Mouse (Mus musculus): ENCODE results near the gene Ipo13.

The Ipo13 gene

DNA sequence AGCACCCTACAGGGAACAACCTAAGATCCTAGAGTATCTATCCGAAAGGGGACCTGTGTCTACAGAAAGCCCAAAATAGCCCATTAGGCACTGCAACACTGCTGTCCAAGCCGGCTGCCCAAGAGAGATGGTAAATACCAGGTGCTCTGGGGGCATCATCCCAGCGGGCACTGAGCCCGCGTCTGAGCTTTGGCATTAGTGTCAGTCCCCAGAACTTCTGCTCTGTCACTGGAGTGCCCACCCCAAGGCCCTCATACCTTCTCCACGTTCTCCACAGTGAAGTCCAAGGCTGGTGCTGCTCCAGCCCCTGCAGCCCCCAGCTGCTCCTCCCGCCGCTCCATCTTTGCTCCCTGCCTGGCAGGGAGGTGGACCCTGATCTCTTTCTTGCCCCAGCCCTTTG is 768 bp downstream of the Ipo13 start:
- DNase-seq (ENCODE audit: low spot score in 2 of 2) = no peak

DNA sequence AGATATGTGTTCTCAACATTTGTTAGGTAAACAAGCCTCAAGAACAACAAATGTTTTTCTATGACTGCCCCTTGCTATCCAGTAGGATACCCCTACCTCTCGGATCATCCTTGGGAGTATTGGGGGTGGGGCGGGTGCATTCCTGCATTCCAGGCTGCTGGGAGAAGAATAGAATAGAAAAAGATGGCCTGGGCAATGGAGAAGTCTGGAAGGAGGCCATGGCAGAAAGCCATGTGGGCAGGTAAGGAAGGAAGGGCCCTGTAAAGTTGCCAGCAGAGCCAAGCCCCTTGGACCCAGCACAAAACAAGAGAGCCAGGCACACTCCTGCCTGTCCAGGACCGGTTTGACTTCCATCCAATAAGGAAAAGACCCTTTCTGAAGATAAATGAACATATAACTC is 1.4 kb downstream of the Ipo13 start:
- DNase-seq (ENCODE audit: low spot score in 2 of 2) = no peak

DNA sequence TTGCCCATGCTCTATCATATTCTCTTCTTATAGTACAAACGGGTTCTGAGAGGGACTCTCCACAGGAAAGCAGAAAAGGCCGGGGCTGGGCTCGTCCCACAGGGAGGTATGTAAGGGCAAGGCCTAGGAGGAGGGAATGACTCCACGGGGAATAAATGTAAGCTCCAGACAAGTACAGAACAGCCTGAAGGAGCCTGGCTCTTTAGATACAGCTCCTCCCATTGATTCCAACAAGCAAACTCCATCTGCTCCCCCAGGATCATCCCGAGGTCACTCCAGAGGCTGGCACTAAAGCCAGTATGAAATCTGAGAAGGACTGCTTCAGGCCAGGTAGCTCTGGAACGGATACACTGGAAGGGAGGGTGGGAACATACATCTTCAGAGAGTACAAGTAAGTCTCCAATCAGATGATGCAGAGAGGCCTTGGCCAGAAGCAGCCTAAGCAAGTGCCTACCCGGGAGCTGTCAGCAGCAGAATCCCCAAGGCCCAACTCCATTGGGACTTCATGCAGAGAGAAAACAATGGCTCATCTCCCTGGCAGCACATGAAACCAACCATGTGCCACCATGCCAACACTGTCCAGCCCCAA is 2.0 kb downstream of the Ipo13 start:
- DNase-seq (ENCODE audit: low spot score in 2 of 2) = no peak

DNA sequence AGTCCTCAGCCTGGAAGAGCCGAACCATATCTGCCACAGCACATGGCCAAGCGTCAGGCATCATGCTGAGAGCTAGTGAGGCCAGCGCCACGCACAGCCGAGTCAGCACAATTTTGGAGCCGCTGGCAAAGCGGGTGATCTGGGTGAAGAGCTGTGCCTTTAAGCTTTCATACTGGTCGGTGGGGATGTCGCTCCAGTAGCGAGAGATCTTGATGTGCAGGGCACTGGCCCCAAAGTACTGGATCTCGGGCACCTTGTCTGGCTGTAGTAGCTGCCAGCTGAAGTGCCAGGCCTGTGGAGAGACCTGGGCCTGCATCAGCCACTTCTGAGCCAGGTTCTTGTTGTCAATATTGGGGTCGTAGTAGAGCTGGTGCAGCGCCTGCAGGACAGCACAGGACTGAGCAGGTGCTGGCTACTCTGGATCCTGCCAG is 2.7 kb downstream of the Ipo13 start:
- DNase-seq (ENCODE audit: low spot score in 2 of 2) = no peak

DNA sequence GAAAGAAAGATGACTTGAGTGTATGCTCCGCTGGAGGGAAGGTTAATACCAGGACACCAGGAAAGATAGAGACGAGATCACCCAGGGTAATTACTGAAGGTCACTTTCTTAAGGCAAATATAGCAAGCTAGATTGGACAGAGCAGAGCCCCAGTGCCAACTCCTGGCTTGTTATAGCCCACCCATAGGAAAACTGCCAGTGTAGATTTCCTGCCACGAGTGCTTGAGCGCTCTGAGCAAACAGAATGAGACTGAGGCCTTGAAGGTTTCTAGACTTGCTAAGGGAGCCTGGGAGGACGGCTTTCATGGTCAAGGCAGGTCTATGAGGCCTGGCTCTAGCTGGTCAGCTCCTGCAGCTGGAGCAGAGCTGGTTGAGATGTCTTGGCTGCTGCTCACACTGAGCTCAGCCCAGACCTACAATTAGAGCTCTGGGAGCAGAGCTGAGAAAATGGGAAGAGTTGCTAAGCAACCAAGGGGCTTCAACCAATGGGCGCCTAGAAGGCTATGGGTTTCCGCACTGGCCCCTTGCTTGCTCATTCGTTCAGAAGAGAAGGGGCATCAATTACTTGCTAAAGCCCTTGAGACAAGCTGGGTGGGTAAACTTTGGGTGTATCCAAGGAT is 5.9 kb downstream of the Ipo13 start:
- DNase-seq (ENCODE audit: low spot score in 2 of 2) = peak in 1 of 2 experiments; percentile 49

DNA sequence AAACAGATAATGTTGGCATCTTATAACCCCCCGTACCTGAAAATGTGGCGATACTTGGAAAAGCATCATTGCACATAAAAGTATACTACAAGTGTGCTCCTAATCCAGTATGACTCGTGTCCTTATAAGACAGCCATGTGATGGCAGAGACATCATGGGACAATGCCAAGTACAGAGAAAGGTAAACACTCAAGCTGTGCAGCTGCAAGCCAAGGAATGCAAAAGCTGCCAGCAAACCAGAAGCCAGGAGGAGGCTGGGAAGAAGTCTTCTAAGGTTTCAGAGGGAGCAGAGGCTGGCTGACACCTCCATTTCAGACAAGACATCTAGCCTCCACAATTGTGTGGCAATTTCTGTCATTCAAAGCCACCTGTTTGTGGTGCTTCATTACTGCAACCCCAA is 8.6 kb downstream of the Ipo13 start:
- no peak for DNase-seq (ENCODE audit: low spot score in 2 of 2)

DNA sequence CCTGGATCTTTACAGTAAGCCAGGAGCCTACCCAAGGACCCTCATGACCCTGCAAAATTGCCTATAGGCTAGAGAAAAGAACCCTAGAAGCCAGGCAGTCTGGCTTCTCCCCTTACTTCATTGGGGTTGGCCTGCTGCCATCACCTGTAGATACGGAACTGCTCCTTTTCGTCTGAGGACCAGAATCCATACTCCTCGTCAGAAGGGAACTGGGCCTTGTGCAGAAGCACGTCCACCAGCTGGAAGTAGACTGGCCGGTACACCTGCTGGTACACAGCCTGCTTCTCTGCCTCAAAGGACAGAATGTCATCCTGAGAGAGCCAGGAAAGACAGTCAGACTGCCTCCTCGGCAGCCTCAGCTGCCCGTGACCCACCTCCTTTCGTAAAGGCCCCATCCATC is 10.0 kb downstream of the Ipo13 start:
- no peak for DNase-seq (ENCODE audit: low spot score in 2 of 2)

DNA sequence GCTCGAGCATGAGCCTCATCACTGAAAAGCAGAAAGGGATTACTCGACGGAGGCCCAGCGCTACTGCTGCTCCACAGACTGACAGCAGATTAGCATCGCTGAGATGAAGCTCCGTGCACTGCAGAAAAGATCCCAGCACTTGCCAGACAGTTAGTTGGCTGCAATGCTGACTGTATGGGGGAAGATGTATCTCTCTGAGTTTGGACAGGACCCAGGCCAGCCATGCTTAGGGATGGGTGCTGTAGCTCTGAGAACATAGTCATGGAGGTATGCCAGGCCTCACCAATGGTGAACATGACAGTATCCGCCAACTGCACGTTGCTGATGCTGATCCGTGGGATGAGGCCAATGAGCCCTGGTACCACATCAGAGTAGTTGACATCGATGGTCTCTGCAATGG is 10.7 kb downstream of the Ipo13 start:
- no peak for DNase-seq (ENCODE audit: low spot score in 2 of 2)

DNA sequence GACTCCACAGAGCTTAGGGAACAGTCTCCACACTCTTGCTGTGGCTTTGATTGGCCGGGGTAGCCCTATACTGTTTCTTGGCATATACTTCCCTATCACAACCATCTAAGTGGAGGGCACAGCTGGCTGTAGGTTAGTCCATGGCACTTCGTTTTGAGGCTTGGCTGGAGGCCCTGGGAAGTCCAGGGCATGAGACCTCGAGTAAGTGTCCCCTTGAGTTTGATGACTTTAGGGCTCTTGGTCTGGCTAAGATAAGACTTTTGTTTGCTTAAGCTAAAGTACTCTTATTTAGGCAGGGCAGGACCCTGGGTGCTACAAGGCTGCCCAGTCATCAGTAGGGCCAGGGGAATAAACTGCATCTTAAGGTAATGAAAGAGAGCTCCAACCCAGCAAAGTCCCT is 16.7 kb downstream of the Ipo13 start:
- DNase-seq (ENCODE audit: low spot score in 2 of 2) = no peak

DNA sequence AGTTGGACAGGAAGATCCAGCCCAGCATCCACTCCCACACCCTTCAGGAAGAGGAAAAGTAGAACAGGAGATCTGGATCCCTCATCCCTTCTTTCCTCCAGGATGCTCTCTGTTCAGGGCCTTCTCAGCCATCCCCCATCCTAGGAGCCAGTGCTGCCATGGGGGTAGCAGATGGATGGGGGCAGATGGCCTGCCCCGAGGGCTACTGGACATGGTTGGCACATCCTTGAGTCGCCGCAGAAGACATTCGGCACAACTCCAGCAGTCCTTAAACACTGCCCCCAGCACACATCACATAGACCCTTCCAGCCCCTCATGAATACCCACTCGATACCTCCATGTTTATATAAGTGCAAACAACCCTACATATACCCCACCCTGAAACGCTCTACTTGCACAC is 18.8 kb downstream of the Ipo13 start:
- no peak for DNase-seq (ENCODE audit: low spot score in 2 of 2)

DNA sequence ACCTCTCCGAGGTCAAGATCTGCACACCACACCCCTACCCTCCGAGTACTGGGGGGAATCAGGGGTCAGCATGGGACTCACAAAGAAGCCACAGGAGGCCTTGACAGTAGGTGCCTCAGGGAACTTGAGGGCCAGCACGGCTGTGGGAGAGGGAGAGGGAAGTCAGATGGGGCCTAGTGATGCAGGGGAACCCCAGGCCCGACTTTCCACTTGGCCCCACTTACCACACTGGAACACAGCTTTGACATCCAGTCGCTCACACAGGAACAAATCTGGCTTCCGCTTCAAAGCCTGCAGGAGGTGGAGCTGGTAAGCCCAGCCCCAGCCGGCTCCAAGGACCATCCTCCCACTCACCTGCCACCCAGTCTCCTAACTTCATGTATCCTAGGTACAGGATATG is 19.5 kb downstream of the Ipo13 start:
- DNase-seq (ENCODE audit: low spot score in 2 of 2) = no peak

DNA sequence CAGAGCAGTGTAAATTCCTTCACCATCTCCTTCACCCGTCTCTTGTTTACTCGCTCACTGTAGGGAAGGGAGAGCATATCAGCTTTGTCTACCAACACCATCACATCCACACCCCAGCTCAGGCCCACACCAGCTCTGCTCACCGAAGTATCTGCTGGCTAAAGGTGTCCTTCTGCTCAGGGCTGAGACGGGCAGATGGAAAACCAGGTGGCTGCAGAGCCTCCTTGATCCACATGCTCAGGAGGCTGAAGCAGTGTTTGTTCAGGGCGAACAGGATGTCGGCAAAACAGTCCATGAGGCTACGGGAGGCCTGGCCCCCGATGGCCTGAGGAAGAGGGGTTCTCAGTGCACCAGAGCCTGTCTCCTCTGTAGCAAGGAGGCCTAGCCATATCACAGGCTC is 20.2 kb downstream of the Ipo13 start:
- DNase-seq (ENCODE audit: low spot score in 2 of 2) = no peak

DNA sequence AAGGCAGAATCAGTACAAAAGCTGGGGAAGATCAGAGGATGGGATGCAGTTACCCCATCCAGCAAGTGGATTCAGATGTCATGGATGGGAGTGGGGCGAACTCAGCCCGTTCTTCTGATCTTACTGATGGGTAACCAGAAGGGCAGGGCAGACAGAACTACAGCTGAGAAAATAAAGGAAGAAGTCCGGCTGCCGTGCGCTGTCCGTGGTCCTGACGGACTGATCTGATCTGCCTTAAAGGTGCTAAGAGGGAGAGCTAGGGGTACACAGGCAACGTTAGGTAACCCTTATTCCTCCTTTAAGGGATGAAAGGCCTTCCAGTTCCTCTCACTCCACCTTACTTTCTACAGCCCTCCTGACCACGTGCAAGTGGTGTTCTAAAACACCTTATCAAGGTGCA is 21.4 kb downstream of the Ipo13 start:
- no peak for DNase-seq (ENCODE audit: low spot score in 2 of 2)

DNA sequence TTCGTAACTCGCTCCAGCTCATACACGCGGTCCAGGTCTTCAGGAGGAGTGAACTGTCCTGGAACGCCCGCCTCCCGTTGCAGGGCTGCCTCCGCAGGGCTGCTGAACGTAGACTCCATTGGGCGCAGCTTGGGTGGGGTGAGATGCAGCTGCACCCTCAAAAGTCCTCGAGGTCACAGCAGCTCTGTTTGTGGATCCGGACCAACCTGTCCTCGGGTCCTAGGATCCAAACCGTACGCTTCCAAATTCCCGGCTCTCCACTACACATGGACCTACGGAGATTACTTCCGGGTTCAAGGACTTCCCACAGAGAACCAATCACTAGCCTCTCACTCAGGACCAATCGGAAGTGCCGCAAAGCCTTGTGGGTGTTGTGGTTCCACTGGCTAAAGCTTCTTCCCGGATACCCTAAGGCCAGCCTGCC is 23.0 kb downstream of the Ipo13 start, which contains the start of gene Dph2:
Dph2 (minus strand) TSS at position 295 of the 424 bp plus-strand sequence.
- DNase-seq (ENCODE audit: low spot score in 2 of 2) = peak; percentile 68 to 69

DNA sequence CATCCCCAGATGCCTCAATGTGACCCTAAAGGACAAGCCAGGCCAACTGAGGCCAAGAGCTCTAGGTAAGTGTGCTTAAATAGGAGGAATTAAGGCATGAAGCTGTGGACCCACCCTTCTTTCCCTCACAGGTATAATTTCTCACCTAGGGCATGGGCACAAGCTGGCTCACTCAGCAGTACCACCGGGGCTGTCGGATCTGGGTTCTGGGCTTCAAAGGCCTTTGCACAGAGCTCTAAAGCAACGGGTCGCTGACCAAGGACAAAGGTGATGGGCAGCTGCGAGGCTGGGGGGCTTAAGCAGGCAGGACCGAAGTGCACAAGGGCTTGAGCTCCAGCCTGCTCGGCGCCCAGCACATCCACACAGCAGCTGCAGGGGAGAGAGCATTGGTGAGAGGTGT is 24.0 kb downstream of the Ipo13 start:
- no peak for DNase-seq (ENCODE audit: low spot score in 2 of 2)

DNA sequence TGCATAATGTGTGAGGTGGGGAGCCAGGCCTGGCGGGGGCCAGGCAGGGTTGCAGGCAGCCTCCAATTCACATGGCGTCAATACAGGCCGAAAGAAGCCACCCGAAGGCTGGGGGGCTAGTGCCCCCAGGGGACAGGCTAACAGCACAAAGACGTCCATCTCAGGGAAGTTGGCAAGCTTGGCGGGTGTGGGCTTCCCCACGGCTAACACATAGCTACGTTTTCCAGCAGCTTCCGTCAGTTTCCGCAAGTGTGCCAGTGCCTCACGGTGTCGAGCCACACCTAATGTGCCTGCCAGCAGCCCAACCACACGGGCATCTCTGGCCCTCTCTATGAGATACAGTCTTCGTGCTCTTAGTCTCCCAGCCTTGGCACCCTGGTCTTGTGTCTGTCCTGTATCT is 24.8 kb downstream of the Ipo13 start:
- DNase-seq (ENCODE audit: low spot score in 2 of 2) = no peak

DNA sequence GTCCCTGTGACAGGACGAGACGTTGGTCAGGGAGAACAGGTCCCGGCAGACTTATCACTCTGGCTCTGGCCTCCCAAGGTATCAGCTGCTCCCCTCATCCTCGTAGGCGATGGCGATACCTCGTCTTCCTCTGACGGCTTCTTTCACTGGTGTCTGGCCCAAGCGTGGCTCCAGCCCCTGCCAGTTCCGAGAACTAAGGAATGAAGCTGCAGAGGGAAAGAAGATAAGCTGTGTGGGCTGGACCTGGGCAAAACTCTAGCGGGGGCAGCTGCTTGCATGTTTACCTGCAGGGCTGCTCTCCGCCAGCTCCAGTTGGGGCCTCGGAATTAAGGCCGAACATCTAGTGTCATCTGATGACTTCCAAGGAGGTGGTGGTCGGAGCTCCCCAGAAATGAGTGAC is 25.3 kb downstream of the Ipo13 start:
- DNase-seq (ENCODE audit: low spot score in 2 of 2) = no peak

DNA sequence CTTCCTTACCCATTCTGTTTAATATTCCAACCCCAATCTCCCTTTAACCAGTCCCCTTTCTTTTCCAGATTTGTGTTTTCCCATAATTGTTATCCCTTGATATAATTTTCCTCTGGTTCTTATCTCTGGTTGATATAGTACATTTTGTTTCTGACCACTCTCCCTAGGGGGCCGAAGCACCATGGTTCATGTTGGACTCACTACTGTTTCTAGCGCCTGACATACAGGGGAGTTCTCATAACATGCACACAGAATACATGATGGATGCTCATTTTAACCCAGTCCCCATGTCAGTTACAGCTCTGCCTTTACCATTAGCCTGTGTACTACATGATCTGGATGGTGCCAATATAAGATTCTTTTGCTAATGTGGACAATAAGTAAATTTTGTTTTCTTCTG is 26.9 kb downstream of the Ipo13 start:
- no peak for DNase-seq (ENCODE audit: low spot score in 2 of 2)

DNA sequence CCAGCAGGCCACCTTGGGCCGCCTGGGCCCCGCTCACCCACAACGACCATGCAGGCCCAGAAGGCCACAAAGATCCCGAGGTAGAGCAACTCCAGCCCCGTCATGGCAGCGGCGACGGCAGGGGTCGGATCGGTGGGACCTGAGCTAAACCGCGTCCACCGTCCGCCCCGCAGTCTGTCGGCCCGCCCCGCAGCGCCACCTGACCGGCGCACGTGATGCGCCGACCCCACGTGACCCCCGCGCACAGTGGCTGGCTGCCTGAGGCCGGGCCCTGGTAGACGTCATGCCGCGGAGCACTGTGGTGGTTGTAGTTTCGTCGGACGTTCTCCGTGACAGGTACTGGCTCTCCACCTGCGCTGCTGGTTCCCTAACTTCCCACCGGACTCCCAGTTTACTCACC is 27.7 kb downstream of the Ipo13 start, which contains the start of gene Atp6v0b:
Atp6v0b (minus strand) TSS at position 201 of the 400 bp plus-strand sequence.
- DNase-seq (ENCODE audit: low spot score in 2 of 2) = peak; percentile 88 to 95

DNA sequence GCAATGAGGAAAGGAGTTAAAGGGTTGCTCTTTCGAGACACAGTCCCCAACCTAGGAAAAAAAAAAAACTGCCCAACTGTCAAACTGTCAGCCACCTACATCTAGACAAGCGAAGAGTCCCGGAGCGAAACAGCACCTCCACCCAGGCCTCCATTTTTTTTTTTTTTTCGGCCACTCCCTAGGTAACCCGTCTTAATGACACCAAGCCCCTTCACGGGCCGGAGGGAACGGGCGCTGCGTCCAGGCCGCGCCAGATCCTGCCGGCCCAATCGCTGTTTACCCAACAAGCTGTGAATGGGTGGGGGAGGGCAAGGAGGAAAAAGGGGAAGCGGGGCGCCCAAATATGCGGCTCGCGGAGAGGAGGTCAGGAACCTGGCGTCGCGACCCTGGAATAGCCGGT is 28.2 kb downstream of the Ipo13 start:
- DNase-seq (ENCODE audit: low spot score in 2 of 2) = no peak

DNA sequence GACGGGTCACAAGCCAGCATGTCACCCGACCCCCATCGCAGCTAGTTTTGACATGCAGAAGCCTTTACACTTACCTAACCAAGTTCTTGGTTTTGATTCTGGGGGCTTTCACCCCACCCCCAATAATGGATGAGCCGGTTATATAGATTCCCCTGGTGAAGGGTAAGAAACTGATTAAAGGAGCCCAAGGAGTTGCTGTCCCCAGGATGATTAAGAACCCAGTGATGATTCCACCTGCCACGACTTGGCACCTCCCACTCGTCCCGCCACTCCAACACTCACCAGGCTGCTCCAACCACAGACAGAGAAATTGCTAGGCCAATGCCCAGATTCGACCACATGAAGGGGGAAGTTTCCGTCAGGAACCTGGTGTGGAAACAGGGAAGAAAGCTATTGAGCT is 28.8 kb downstream of the Ipo13 start:
- DNase-seq (ENCODE audit: low spot score in 2 of 2) = no peak

DNA sequence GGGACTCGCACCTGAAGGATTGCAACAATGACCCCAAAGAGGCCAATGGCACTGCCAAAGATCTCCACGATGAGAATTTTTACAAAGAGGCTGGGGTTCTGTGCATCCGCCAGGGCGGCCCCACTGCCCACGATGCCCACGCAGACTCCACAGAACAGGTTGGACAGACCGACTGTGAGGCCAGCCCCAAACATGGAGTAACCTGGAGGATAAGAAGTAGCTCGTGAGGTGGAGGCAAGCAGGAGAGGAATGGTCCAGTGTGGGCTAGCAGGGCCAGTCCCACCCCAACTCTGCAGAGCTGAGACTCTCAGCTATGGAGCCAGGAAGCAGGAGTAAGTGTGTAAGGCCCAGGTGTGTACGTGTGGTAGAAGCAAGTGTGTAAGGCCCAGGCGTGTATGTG is 29.7 kb downstream of the Ipo13 start:
- no peak for DNase-seq (ENCODE audit: low spot score in 2 of 2)

DNA sequence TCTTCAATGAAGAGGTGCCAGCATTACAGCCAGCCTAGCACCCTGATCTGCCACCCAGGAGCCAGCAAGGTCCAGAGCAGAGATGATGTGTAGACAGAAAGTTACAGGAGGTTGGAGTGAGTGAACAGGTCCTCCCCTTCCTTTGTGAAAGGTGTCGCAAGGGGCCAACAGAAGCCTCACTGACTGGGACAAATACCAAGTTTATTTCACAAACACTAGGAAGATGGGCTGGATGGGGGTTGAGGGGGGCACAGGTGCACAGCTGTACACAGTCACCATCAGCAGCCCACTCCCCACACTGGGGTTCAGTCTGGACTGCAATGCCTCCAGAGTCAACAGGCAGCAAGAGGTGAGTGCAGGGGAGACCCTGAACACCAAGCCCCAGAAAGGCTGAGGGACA is 30.7 kb downstream of the Ipo13 start:
- DNase-seq (ENCODE audit: low spot score in 2 of 2) = no peak
